Comparison of ENCODE assay signal across 22 mouse cellular contexts in genomic region chr10:77247707-77248106, GRCm38 (mm10). TPM values are rescaled to one million over a fixed set of nuclear protein-coding genes. Genes with fewer than 3 reads are reported as not detected.
DNase-seq lines count a peak whose midpoint lies in the region; ATAC-seq and TF ChIP-seq lines count a peak whose summit lies in the region.
"Had no signal": no experiment of that assay in that cellular context is flagged by ENCODE, and none has a peak within 500 bp of the region (broad histone marks: within the 10 kb centered on the region; RNA-seq: fewer than 3 reads in every experiment).

No protein-coding gene starts in this region.

- no peak overlapping the region for H3K9ac ChIP-seq in kidney, postnatal 0 days (ENCODE audit: low read depth, low read length)
- no peak overlapping the region for H3K9ac ChIP-seq in limb, embryonic 14.5 days (ENCODE audit: low read depth, low read length, severe bottlenecking)
- H3K9ac ChIP-seq in stomach, embryonic 15.5 days: no peak overlapping the region
- H3K9ac ChIP-seq: hindbrain, embryonic 13.5 days; limb, embryonic 13.5 days; liver, embryonic 14.5 days had no signal

- no peak overlapping the region for H3K4me2 ChIP-seq in kidney, postnatal 0 days (ENCODE audit: low read length)
- no peak overlapping the region for H3K4me2 ChIP-seq in limb, embryonic 14.5 days (replicated peaks; ENCODE audit: low read depth, low read length, severe bottlenecking)
- no peak overlapping the region for H3K4me2 ChIP-seq in stomach, embryonic 15.5 days
- H3K4me2 ChIP-seq: hindbrain, embryonic 13.5 days; limb, embryonic 13.5 days had no signal

- peaks cover 53% of the 10 kb centered on the region for H3K4me1 ChIP-seq in heart, embryonic 10.5 days
- H3K4me1 ChIP-seq in kidney, postnatal 0 days (replicated peaks; ENCODE audit: insufficient read depth, low read length): peaks cover 18% of the 10 kb centered on the region
- peaks cover 8% of the 10 kb centered on the region for H3K4me1 ChIP-seq in kidney, adult 2 months (ENCODE audit: control insufficient read depth, insufficient read depth, low read length)
- peaks cover 14% of the 10 kb centered on the region for H3K4me1 ChIP-seq in limb, embryonic 14.5 days (ENCODE audit: control insufficient read depth, insufficient read depth, low read length)
- H3K4me1 ChIP-seq in stomach, embryonic 15.5 days: peaks cover 41% of the 10 kb centered on the region

- DNase-seq in heart, embryonic 10.5 days (ENCODE audit: low spot score): no peak
- DNase-seq in heart, adult 18-20 months: no peak
- DNase-seq in kidney, postnatal 0 days (ENCODE audit: low spot score): peak; percentile 40
- no peak for DNase-seq in kidney, adult 2 months
- no peak for DNase-seq in limb, embryonic 14.5 days (ENCODE audit: low spot score)
- DNase-seq: adrenal gland, adult 8-10 months; cerebellum, adult 9-10 months; gastrocnemius, postnatal 10 days; heart, postnatal 10 days; kidney, adult 11 months; kidney, postnatal 4 days; layer of hippocampus, adult 9-11 months; lung, postnatal 14 days; right cerebral cortex, postnatal 4 days; thymus, postnatal 25 days had no signal

- 68% methylated on average over 7 of the region's 7 CpGs for WGBS in heart, embryonic 10.5 days
- 44% methylated on average over 7 of the region's 7 CpGs for whole genome bisulfite sequencing in kidney, postnatal 0 days
- WGBS in kidney, adult 2 months: 81% methylated on average over 7 of the region's 7 CpGs
- 57% methylated on average over 7 of the region's 7 CpGs for WGBS in limb, embryonic 14.5 days
- 30% methylated on average over 7 of the region's 7 CpGs for WGBS in stomach, embryonic 15.5 days

- H3K27ac ChIP-seq in heart, embryonic 10.5 days: 0 out of 2 replicates have a peak overlapping the region, but pooled peaks have one; percentile 23
- H3K27ac ChIP-seq in kidney, postnatal 0 days: no peak overlapping the region
- no peak overlapping the region for H3K27ac ChIP-seq in kidney, adult 2 months (ENCODE audit: insufficient read depth, low read depth, low read length)
- peak overlapping the region; percentile 8; the same call in 1 of the 2 replicates for H3K27ac ChIP-seq in limb, embryonic 14.5 days (replicated peaks; ENCODE audit: low read depth, low read length)
- peak overlapping the region; percentile 32; the same call in 1 of the 2 replicates for H3K27ac ChIP-seq in stomach, embryonic 15.5 days
- H3K27ac ChIP-seq: hindbrain, embryonic 13.5 days; left cerebral cortex, adult 2 months; limb, embryonic 13.5 days; liver, embryonic 14.5 days; midbrain, embryonic 10.5 days had no signal

- no peaks in the 10 kb centered on the region for H3K9me3 ChIP-seq in heart, embryonic 10.5 days
- no peaks in the 10 kb centered on the region for H3K9me3 ChIP-seq in kidney, postnatal 0 days (replicated peaks; ENCODE audit: low read length)
- H3K9me3 ChIP-seq in limb, embryonic 14.5 days (ENCODE audit: control insufficient read depth, low read length): no peaks in the 10 kb centered on the region
- no peaks in the 10 kb centered on the region for H3K9me3 ChIP-seq in stomach, embryonic 15.5 days
- H3K9me3 ChIP-seq: hindbrain, embryonic 13.5 days; limb, embryonic 13.5 days; midbrain, embryonic 10.5 days had no signal

- no peak overlapping the region for H3K4me3 ChIP-seq in heart, embryonic 10.5 days
- H3K4me3 ChIP-seq in kidney, postnatal 0 days (replicated peaks; ENCODE audit: low read depth, low read length): no peak overlapping the region
- no peak overlapping the region for H3K4me3 ChIP-seq in kidney, adult 2 months (ENCODE audit: insufficient read depth, low read depth, low read length)
- H3K4me3 ChIP-seq in limb, embryonic 14.5 days (replicated peaks; ENCODE audit: low read length): no peak overlapping the region
- H3K4me3 ChIP-seq in stomach, embryonic 15.5 days (replicated peaks): no peak overlapping the region
- H3K4me3 ChIP-seq: hindbrain, embryonic 13.5 days; left cerebral cortex, adult 2 months; limb, embryonic 13.5 days; midbrain, embryonic 10.5 days had no signal

- H3K27me3 ChIP-seq in heart, embryonic 10.5 days (ENCODE audit: insufficient read depth, poor library complexity, severe bottlenecking): no peaks in the 10 kb centered on the region; the same call in 1 of the 2 replicates
- no peaks in the 10 kb centered on the region for H3K27me3 ChIP-seq in kidney, postnatal 0 days (ENCODE audit: insufficient read depth, low read length)
- H3K27me3 ChIP-seq in kidney, adult 2 months (replicated peaks; ENCODE audit: control insufficient read depth, insufficient read depth, low read length): no peaks in the 10 kb centered on the region
- H3K27me3 ChIP-seq in limb, embryonic 14.5 days (ENCODE audit: control insufficient read depth, insufficient read depth, low read length): no peaks in the 10 kb centered on the region
- no peaks in the 10 kb centered on the region for H3K27me3 ChIP-seq in stomach, embryonic 15.5 days (replicated peaks)
- H3K27me3 ChIP-seq: hindbrain, embryonic 13.5 days; limb, embryonic 13.5 days had no signal

- no peaks in the 10 kb centered on the region for H3K36me3 ChIP-seq in heart, embryonic 10.5 days
- no peaks in the 10 kb centered on the region for H3K36me3 ChIP-seq in kidney, postnatal 0 days (ENCODE audit: insufficient read depth, low read length)
- H3K36me3 ChIP-seq in kidney, adult 2 months (ENCODE audit: control insufficient read depth, insufficient read depth, low read length): no peaks in the 10 kb centered on the region
- H3K36me3 ChIP-seq in limb, embryonic 14.5 days (ENCODE audit: control insufficient read depth, insufficient read depth, low read length): no peaks in the 10 kb centered on the region
- H3K36me3 ChIP-seq in stomach, embryonic 15.5 days: no peaks in the 10 kb centered on the region
- H3K36me3 ChIP-seq: hindbrain, embryonic 13.5 days; limb, embryonic 13.5 days; midbrain, embryonic 10.5 days had no signal

- no peak for ATAC-seq in kidney, postnatal 0 days (replicated peaks; ENCODE audit: low FRiP score, low read depth)
- peak; percentile 48; the same call in 1 of the 2 replicates for ATAC-seq in limb, embryonic 14.5 days (ENCODE audit: low FRiP score, low read depth)
- peak; percentile 24; the same call in 1 of the 2 replicates for ATAC-seq in stomach, embryonic 15.5 days (ENCODE audit: insufficient read depth, low FRiP score, low read depth)
- no peak for ATAC-seq in inflammation-experienced regulatory T-cells, adult 6 months

- no peak for TF ChIP-seq POLR2A in kidney, adult 2 months (IDR thresholded peaks at IDR 0.05; ENCODE audit: low read depth, low read length)
- TF ChIP-seq POLR2A in limb, embryonic 14.5 days (IDR thresholded peaks at IDR 0.05; ENCODE audit: borderline replicate concordance, extremely low read depth, insufficient read depth, insufficient read length): no peak

- TF ChIP-seq CTCF in kidney, postnatal 0 days (IDR thresholded peaks at IDR 0.05; ENCODE audit: low read depth): no peak
- no peak for TF ChIP-seq CTCF in kidney, adult 2 months (conservative IDR thresholded peaks at IDR 0.05; ENCODE audit: insufficient read depth, insufficient read length, low read depth, low read length)

RNA-seq across cellular contexts. Expression of gene Pofut2, which starts 11.3 kb away (rescaled TPM):
- polyA plus RNA-seq in heart, embryonic 10.5 days (2016; fragmentation: Nextera tagmentation; extraction: Ambion mirVana): 119 and 137 TPM in 2 replicates
- 10 to 100 TPM; 42.2 to 42.9 TPM for total RNA-seq in heart, adult 18-20 months (2021)
- polyA plus RNA-seq in kidney, postnatal 0 days (2015; fragmentation: Nextera tagmentation; extraction: Ambion mirVana): 96.9 and 104 TPM in 2 replicates
- 45.9 and 50.6 TPM in 2 replicates for polyA plus RNA-seq in kidney, adult 2 months (2012; rRNA removed)
- polyA plus RNA-seq in limb, embryonic 14.5 days (2012; rRNA removed): 147 and 162 TPM in 2 replicates
- 167 and 168 TPM in 2 replicates for polyA plus RNA-seq in limb, embryonic 14.5 days (2014; fragmentation: Nextera tagmentation; extraction: Ambion mirVana)
- polyA plus RNA-seq in stomach, embryonic 15.5 days (2015; fragmentation: Nextera tagmentation; extraction: Ambion mirVana): 117 and 124 TPM in 2 replicates
- 10 to 100 TPM; 19.4 to 24.9 (median 19.8) TPM for polyA plus RNA-seq in inflammation-experienced regulatory T-cells, adult 6 months (2017; shearing (Covaris generic))

Comparison
In these comparisons a context has a peak if more than half of its experiments do, and no peak if none do; other contexts are left out.
1. H3K27ac ChIP-seq: peak in heart, embryonic 10.5 days (single experiment), limb, embryonic 14.5 days (single experiment) and stomach, embryonic 15.5 days (single experiment); none in kidney, postnatal 0 days (single experiment) and kidney, adult 2 months (single experiment).
2. ATAC-seq: peak in limb, embryonic 14.5 days (single experiment) and stomach, embryonic 15.5 days (single experiment); none in kidney, postnatal 0 days (single experiment) and inflammation-experienced regulatory T-cells, adult 6 months (single experiment).